Mouse (Mus musculus) kidney, embryonic 15.5 days (tissue): ENCODE data around the gene Atrnl1. TPM values are rescaled to one million over a fixed set of nuclear protein-coding genes. Genes with fewer than 3 reads are reported as not detected.

Source experiments
- ATAC-seq: fragments of 200-750 bp; cut with Nextera tagmentation; replicated peaks from 2 replicates; pipeline ENCODE4 v1.8.0; 2017; ENCODE audit warnings: moderate TSS enrichment; ENCODE audit not compliant: low FRiP score
- H3K27ac ChIP-seq: fragments of 300-500 bp; sonication (generic); 2 replicates; pipeline ENCODE4 v1.5.1; 2015; ENCODE audit warnings: mild to moderate bottlenecking, inconsistent platforms
- H3K27me3 ChIP-seq: fragments of 300-500 bp; sonication (generic); 2 replicates; pipeline ENCODE4 v1.6.1; 2015; ENCODE audit warnings: inconsistent platforms
- H3K36me3 ChIP-seq: fragments of 300-500 bp; sonication (generic); 2 replicates; pipeline ENCODE4 v1.6.1; 2015; ENCODE audit warnings: inconsistent platforms
- H3K4me1 ChIP-seq: fragments of 300-500 bp; sonication (generic); 2 replicates; pipeline ENCODE4 v1.6.1; 2015; ENCODE audit warnings: inconsistent platforms
- H3K4me2 ChIP-seq: fragments of 300-500 bp; sonication (generic); 2 replicates; pipeline ENCODE4 v1.6.1; 2015; ENCODE audit warnings: moderate library complexity, mild to moderate bottlenecking, inconsistent platforms
- H3K4me3 ChIP-seq: fragments of 300-500 bp; sonication (generic); replicated peaks from 2 replicates; pipeline ENCODE4 v1.5.1; 2015; ENCODE audit warnings: mild to moderate bottlenecking, inconsistent platforms
- H3K9ac ChIP-seq: fragments of 300-500 bp; sonication (generic); 2 replicates; pipeline ENCODE4 v1.6.1; 2015; ENCODE audit warnings: mild to moderate bottlenecking, inconsistent platforms
- H3K9me3 ChIP-seq: fragments of 300-500 bp; sonication (generic); replicated peaks from 2 replicates; pipeline ENCODE4 v1.6.1; 2016; ENCODE audit warnings: inconsistent platforms
- WGBS: fragments of 180-500 bp; shearing (Covaris S2); methylation state at CpG from one replicate; pipeline ENCODE4 v1.1.7; 2015; ENCODE audit warnings: mixed read lengths; 5-methylcytosine and 5-hydroxymethylcytosine counted together
- polyA plus RNA-seq: library from polyadenylated mRNA; unstranded; fragments of >200 nt; fragmentation: Nextera tagmentation; extraction: Ambion mirVana; gene quantifications from 2 replicates; pipeline ENCODE4 v1.2.1, GENCODE M21; 2015

The Atrnl1 gene
- polyA plus RNA-seq, 1 experiment from 2014 or later = 9.2 TPM

GRCm38 (mm10) chr19:58080168-58080567 lies 469.3 kb downstream of the Atrnl1 start:
- Histone ChIP-seq H3K9ac (no peak overlapping the region), H3K4me3 (no peak overlapping the region), H3K27ac (no peak overlapping the region), H3K4me1 (0 out of 2 replicates have a peak, but pooled peaks cover 3% of the 10 kb centered on the region), H3K4me2 (no peak overlapping the region), H3K27me3 (no peaks in the 10 kb centered on the region), H3K9me3 (no peaks in the 10 kb centered on the region), H3K36me3 (no peaks in the 10 kb centered on the region)
- no peak for ATAC-seq
- WGBS = 90% methylated on average over 6 of the region's 6 CpGs

- no peaks in the 10 kb centered on the region for H3K4me1 ChIP-seq
- WGBS = 96% methylated on average over 19 of the region's 19 CpGs
- no peaks in the 10 kb centered on the region for H3K36me3 ChIP-seq
- no peak overlapping the region for H3K4me2 ChIP-seq
- ATAC-seq = no peak
- H3K9ac ChIP-seq = no peak overlapping the region
- H3K4me3 ChIP-seq = no peak overlapping the region
- no peaks in the 10 kb centered on the region for H3K9me3 ChIP-seq
- no peak overlapping the region for H3K27ac ChIP-seq
- no peaks in the 10 kb centered on the region for H3K27me3 ChIP-seq
Measured at GRCm38 (mm10) chr19:58082751-58083150, 471.9 kb downstream of the Atrnl1 start.

- Histone ChIP-seq H3K4me1 (peaks cover 11% of the 10 kb centered on the region; the same call in 1 of the 2 replicates), H3K4me3 (no peak overlapping the region), H3K27ac (no peak overlapping the region), H3K9ac (no peak overlapping the region), H3K4me2 (no peak overlapping the region), H3K9me3 (no peaks in the 10 kb centered on the region), H3K27me3 (no peaks in the 10 kb centered on the region), H3K36me3 (no peaks in the 10 kb centered on the region)
- WGBS = 91% methylated on average over 14 of the region's 14 CpGs
- no peak for ATAC-seq
Measured at GRCm38 (mm10) chr19:58084826-58085225, 474.0 kb downstream of the Atrnl1 start.

GRCm38 (mm10) chr19:58086734-58087133 lies 475.9 kb downstream of the Atrnl1 start:
- H3K4me2 ChIP-seq = no peak overlapping the region
- no peaks in the 10 kb centered on the region for H3K36me3 ChIP-seq
- H3K4me3 ChIP-seq = no peak overlapping the region
- peaks cover 11% of the 10 kb centered on the region; the same call in 1 of the 2 replicates for H3K4me1 ChIP-seq
- 89% methylated on average over 8 of the region's 8 CpGs for WGBS
- H3K9me3 ChIP-seq = no peaks in the 10 kb centered on the region
- H3K27ac ChIP-seq = no peak overlapping the region
- ATAC-seq = no peak
- no peak overlapping the region for H3K9ac ChIP-seq
- H3K27me3 ChIP-seq = no peaks in the 10 kb centered on the region

- Histone ChIP-seq H3K4me2 (no peak overlapping the region), H3K27ac (no peak overlapping the region), H3K27me3 (no peaks in the 10 kb centered on the region), H3K9ac (no peak overlapping the region), H3K36me3 (no peaks in the 10 kb centered on the region), H3K4me3 (no peak overlapping the region), H3K9me3 (no peaks in the 10 kb centered on the region), H3K4me1 (peaks cover 11% of the 10 kb centered on the region; the same call in 1 of the 2 replicates)
- 79% methylated on average over 1 of the region's 1 CpGs for WGBS
- ATAC-seq = no peak
Measured at GRCm38 (mm10) chr19:58087901-58088300, 477.1 kb downstream of the Atrnl1 start.

GRCm38 (mm10) chr19:58088433-58088832 lies 477.6 kb downstream of the Atrnl1 start:
- 28% methylated on average over 7 of the region's 7 CpGs for WGBS
- no peaks in the 10 kb centered on the region for H3K36me3 ChIP-seq
- H3K27ac ChIP-seq = no peak overlapping the region
- no peak overlapping the region for H3K4me3 ChIP-seq
- H3K27me3 ChIP-seq = no peaks in the 10 kb centered on the region
- no peak overlapping the region for H3K9ac ChIP-seq
- H3K9me3 ChIP-seq = no peaks in the 10 kb centered on the region
- no peak overlapping the region; the same call in 1 of the 2 replicates for H3K4me2 ChIP-seq
- peaks cover 11% of the 10 kb centered on the region; the same call in 1 of the 2 replicates for H3K4me1 ChIP-seq
- peak; percentile 73 for ATAC-seq

- H3K27ac ChIP-seq = no peak overlapping the region
- H3K4me3 ChIP-seq = no peak overlapping the region
- H3K4me1 ChIP-seq = peaks cover 24% of the 10 kb centered on the region
- H3K4me2 ChIP-seq = no peak overlapping the region
- 94% methylated on average over 16 of the region's 16 CpGs for WGBS
- no peaks in the 10 kb centered on the region for H3K27me3 ChIP-seq
- ATAC-seq = no peak
- H3K9ac ChIP-seq = no peak overlapping the region
- H3K9me3 ChIP-seq = no peaks in the 10 kb centered on the region
- H3K36me3 ChIP-seq = no peaks in the 10 kb centered on the region
Measured at GRCm38 (mm10) chr19:58091911-58092310, 481.1 kb downstream of the Atrnl1 start.

GRCm38 (mm10) chr19:58094781-58095543 lies 484.1 kb downstream of the Atrnl1 start:
- Histone ChIP-seq H3K27me3 (no peaks in the 10 kb centered on the region), H3K27ac (0 out of 2 replicates have a peak overlapping the region, but pooled peaks have one; percentile 15), H3K4me1 (peaks cover 14% of the 10 kb centered on the region), H3K4me3 (no peak overlapping the region), H3K9me3 (no peaks in the 10 kb centered on the region), H3K4me2 (no peak overlapping the region), H3K9ac (no peak overlapping the region), H3K36me3 (no peaks in the 10 kb centered on the region)
- ATAC-seq = peak; percentile 62
- WGBS = 13% methylated on average over 14 of the region's 14 CpGs

GRCm38 (mm10) chr19:58095776-58096175 lies 484.9 kb downstream of the Atrnl1 start:
- WGBS = 53% methylated on average over 7 of the region's 7 CpGs

GRCm38 (mm10) chr19:58097195-58097594 lies 486.4 kb downstream of the Atrnl1 start:
- ATAC-seq = no peak
- Histone ChIP-seq H3K27ac (no peak overlapping the region), H3K9me3 (no peaks in the 10 kb centered on the region), H3K36me3 (no peaks in the 10 kb centered on the region), H3K9ac (no peak overlapping the region), H3K4me2 (no peak overlapping the region), H3K4me3 (no peak overlapping the region), H3K4me1 (peaks cover 14% of the 10 kb centered on the region), H3K27me3 (no peaks in the 10 kb centered on the region)
- 91% methylated on average over 2 of the region's 2 CpGs for WGBS

More at GRCm38 (mm10) chr19:58095776-58096175, 484.9 kb downstream of the Atrnl1 start:
- no peak overlapping the region for H3K27ac ChIP-seq
- no peak for ATAC-seq
- H3K4me2 ChIP-seq = no peak overlapping the region
- H3K36me3 ChIP-seq = no peaks in the 10 kb centered on the region
- H3K27me3 ChIP-seq = no peaks in the 10 kb centered on the region
- no peaks in the 10 kb centered on the region for H3K9me3 ChIP-seq
- peaks cover 14% of the 10 kb centered on the region for H3K4me1 ChIP-seq
- no peak overlapping the region for H3K9ac ChIP-seq
- H3K4me3 ChIP-seq = no peak overlapping the region

GRCm38 (mm10) chr19:58099539-58099938 lies 488.7 kb downstream of the Atrnl1 start:
- ATAC-seq = no peak
- no peaks in the 10 kb centered on the region for H3K27me3 ChIP-seq
- no peak overlapping the region for H3K27ac ChIP-seq
- H3K4me2 ChIP-seq = no peak overlapping the region
- H3K9ac ChIP-seq = no peak overlapping the region
- no peak overlapping the region for H3K4me3 ChIP-seq
- no peaks in the 10 kb centered on the region for H3K9me3 ChIP-seq
- H3K4me1 ChIP-seq = peaks cover 16% of the 10 kb centered on the region
- H3K36me3 ChIP-seq = no peaks in the 10 kb centered on the region
- WGBS = 91% methylated on average over 5 of the region's 5 CpGs

- H3K9ac ChIP-seq = no peak overlapping the region
Measured at GRCm38 (mm10) chr19:58100381-58100780, 489.5 kb downstream of the Atrnl1 start.

More at GRCm38 (mm10) chr19:58100381-58100780, 489.5 kb downstream of the Atrnl1 start:
- Histone ChIP-seq H3K27ac (no peak overlapping the region), H3K4me3 (no peak overlapping the region), H3K27me3 (no peaks in the 10 kb centered on the region), H3K36me3 (no peaks in the 10 kb centered on the region), H3K9me3 (no peaks in the 10 kb centered on the region), H3K4me2 (no peak overlapping the region), H3K4me1 (peaks cover 12% of the 10 kb centered on the region)
- no peak for ATAC-seq
- 79% methylated on average over 4 of the region's 4 CpGs for WGBS
